Mouse (Mus musculus) MEL (cell line): ENCODE results near the gene Zc3hc1. TPM values are rescaled to one million over a fixed set of nuclear protein-coding genes. Genes with fewer than 3 reads are reported as not detected.

Experiments used
- DNase-seq: peaks from one replicate; pipeline ENCODE4 v3.0.0; 2011; ENCODE audit warnings: low read depth, low spot score
- H3K27ac ChIP-seq: 2 replicates; pipeline ENCODE4 v1.5.1; 2012; ENCODE audit warnings: low read depth, mild to moderate bottlenecking, control low read depth, low read length, moderate library complexity; ENCODE audit not compliant: control insufficient read depth
- H3K27me3 ChIP-seq, 2 experiments: fragments of 150-350 bp in 1 of 2; sonication (generic) in 1 of 2; 2 replicates each; pipeline ENCODE4 v1.6.1; 2012; ENCODE audit warnings: low read length in 2 of 2, mild to moderate bottlenecking in 2 of 2, improper control_type of control experiment in 1 of 2, moderate library complexity in 1 of 2; ENCODE audit not compliant: insufficient read depth in 2 of 2, control insufficient read depth in 1 of 2
- H3K36me3 ChIP-seq, 2 experiments: 2 replicates each; pipeline ENCODE4 v1.6.1; 2012 to 2014; ENCODE audit warnings: low read length in 2 of 2, improper control_type of control experiment in 1 of 2, inconsistent platforms in 1 of 2, mild to moderate bottlenecking in 1 of 2; ENCODE audit not compliant: insufficient read depth in 2 of 2, control insufficient read depth in 1 of 2
- H3K4me1 ChIP-seq, 2 experiments: fragments of 150-350 bp in 1 of 2; sonication (generic) in 1 of 2; 2 replicates each; pipeline ENCODE4 v1.6.1; 2012; ENCODE audit warnings: low read length in 2 of 2, improper control_type of control experiment in 1 of 2, mild to moderate bottlenecking in 1 of 2; ENCODE audit not compliant: insufficient read depth in 2 of 2, control insufficient read depth in 1 of 2
- H3K4me3 ChIP-seq, 2 experiments: fragments of 150-350 bp in 1 of 2; sonication (generic) in 1 of 2; 2 replicates each; pipeline ENCODE4 v1.5.1; 2012; ENCODE audit warnings: low read depth in 2 of 2, low read length in 2 of 2, mild to moderate bottlenecking in 2 of 2, moderate library complexity in 2 of 2, control low read depth in 1 of 2, improper control_type of control experiment in 1 of 2; ENCODE audit not compliant: control insufficient read depth in 1 of 2, insufficient read depth in 1 of 2
- H3K79me2 ChIP-seq: 2 replicates; pipeline ENCODE4 v1.6.1; 2012; ENCODE audit warnings: mild to moderate bottlenecking, low read length, moderate library complexity; ENCODE audit not compliant: control insufficient read depth, poor library complexity, insufficient read depth
- H3K9ac ChIP-seq: 2 replicates; pipeline ENCODE4 v1.6.1; 2012; ENCODE audit warnings: low read depth, mild to moderate bottlenecking, control low read depth, low read length, moderate library complexity; ENCODE audit not compliant: control insufficient read depth, poor library complexity, severe bottlenecking
- H3K9me3 ChIP-seq: fragments of 150-350 bp; sonication (generic); replicated peaks from 2 replicates; pipeline ENCODE4 v1.6.1; 2012; ENCODE audit warnings: mild to moderate bottlenecking, low read length, improper control_type of control experiment, moderate library complexity; ENCODE audit not compliant: insufficient read depth
- BHLHE40 ChIP-seq: IDR thresholded peaks from 2 replicates; pipeline ENCODE4 v1.6.1; 2012; ENCODE audit warnings: low read depth, mild to moderate bottlenecking, inconsistent platforms, low read length, improper control_type of control experiment, borderline replicate concordance
- CHD1 ChIP-seq: IDR thresholded peaks from 2 replicates; pipeline ENCODE4 v1.6.1; 2012; ENCODE audit warnings: low read depth, mild to moderate bottlenecking, inconsistent platforms, low read length, improper control_type of control experiment
- ELF1 ChIP-seq: IDR thresholded peaks from 2 replicates; pipeline ENCODE4 v1.6.1; 2014; ENCODE audit warnings: low read depth, mild to moderate bottlenecking, inconsistent platforms, low read length, improper control_type of control experiment, moderate library complexity
- GATA1 ChIP-seq: IDR thresholded peaks from 2 replicates; pipeline ENCODE4 v1.6.1; 2011; ENCODE audit warnings: low read depth, low read length, improper control_type of control experiment
- MAX ChIP-seq: IDR thresholded peaks from 2 replicates; pipeline ENCODE4 v1.6.1; 2011; ENCODE audit warnings: low read length, improper control_type of control experiment
- MEF2A ChIP-seq: IDR thresholded peaks from 2 replicates; pipeline ENCODE4 v1.6.1; 2014; ENCODE audit warnings: low read depth, mild to moderate bottlenecking, inconsistent platforms, low read length, improper control_type of control experiment; ENCODE audit not compliant: poor library complexity, insufficient replicate concordance, severe bottlenecking; ENCODE audit errors: extremely low read depth
- MXI1 ChIP-seq: IDR thresholded peaks from 2 replicates; pipeline ENCODE4 v1.6.1; 2011; ENCODE audit warnings: mild to moderate bottlenecking, low read depth, low read length, improper control_type of control experiment
- NRF1 ChIP-seq: IDR thresholded peaks from 2 replicates; pipeline ENCODE4 v1.6.1; 2014; ENCODE audit warnings: low read depth, mild to moderate bottlenecking, inconsistent platforms, low read length, improper control_type of control experiment, moderate library complexity; ENCODE audit not compliant: poor library complexity, insufficient read depth, severe bottlenecking
- TBP ChIP-seq: IDR thresholded peaks from 2 replicates; pipeline ENCODE4 v1.8.0; 2011; ENCODE audit warnings: low read depth, low read length, improper control_type of control experiment
- TCF12 ChIP-seq: IDR thresholded peaks from 2 replicates; pipeline ENCODE4 v1.6.1; 2014; ENCODE audit warnings: low read depth, mild to moderate bottlenecking, inconsistent platforms, low read length, improper control_type of control experiment, moderate library complexity
- USF1 ChIP-seq: IDR thresholded peaks from 2 replicates; pipeline ENCODE4 v1.6.1; 2014; ENCODE audit warnings: low read depth, mild to moderate bottlenecking, inconsistent platforms, low read length, improper control_type of control experiment, moderate library complexity
- ZC3H11A ChIP-seq: IDR thresholded peaks from 2 replicates; pipeline ENCODE4 v1.6.1; 2012; ENCODE audit warnings: low read depth, mild to moderate bottlenecking, inconsistent platforms, low read length, improper control_type of control experiment
- ZMIZ1 ChIP-seq: IDR thresholded peaks from 2 replicates; pipeline ENCODE4 v1.6.1; 2012; ENCODE audit warnings: low read depth, mild to moderate bottlenecking, inconsistent platforms, low read length, improper control_type of control experiment, moderate library complexity
- ZNF384 ChIP-seq: IDR thresholded peaks from 2 replicates; pipeline ENCODE4 v1.6.1; 2012; ENCODE audit warnings: low read depth, mild to moderate bottlenecking, inconsistent platforms, low read length, improper control_type of control experiment
- polyA plus RNA-seq, 2 experiments: library from polyadenylated mRNA; stranded (reverse) in 1 of 2; unstranded in 1 of 2; fragments of >175 nt in 1 of 2; fragments of >200 nt in 1 of 2; gene quantifications; 2 replicates each; pipeline versions ENCODE4 v1.2.1 to v1.2.4; 2012; ENCODE audit warnings: low replicate concordance in 2 of 2, low read depth in 1 of 2; ENCODE audit not compliant: insufficient read length in 2 of 2, insufficient read depth in 1 of 2, missing spikeins in 1 of 2
- total RNA-seq: library from RNA; depleted of rRNA; stranded (reverse); fragments of 300-350 nt; gene quantifications from 2 replicates; pipeline ENCODE4 v1.2.3, GENCODE M21; 2012

Zc3hc1 gene
- total and polyA plus RNA-seq, 3 experiments, result 59.8 to 87.7 TPM; not detected in 1

GRCm38 (mm10) chr6:30346737-30347136 is 44.1 kb downstream of the Zc3hc1 start:
- peaks cover 3 to 8% of the 10 kb centered on the region in 2 experiments; a peak in 3 of 4 replicates for H3K4me1 ChIP-seq
- H3K36me3 ChIP-seq, result peaks cover 0 to 7% of the 10 kb centered on the region in 2 experiments; a peak in 2 of 4 replicates
- TF ChIP-seq CHD1, result no peak
- peak; percentile 23; the same call in 1 of the 2 replicates for TF ChIP-seq MXI1
- no peak for TF ChIP-seq GATA1
- TF ChIP-seq BHLHE40, result peak; percentile 24; the same call in 1 of the 2 replicates
- no peak for TF ChIP-seq ELF1
- peak; percentile 49; the same call in 1 of the 2 replicates for TF ChIP-seq USF1
- TF ChIP-seq ZNF384, result peak; percentile 7; the same call in 1 of the 2 replicates
- H3K9me3 ChIP-seq, result no peaks in the 10 kb centered on the region
- H3K4me3 ChIP-seq, result 0 out of 4 replicates have a peak overlapping the region, but pooled peaks of 1 of the 2 experiments have one; percentile 5
- H3K27me3 ChIP-seq, result no peaks in the 10 kb centered on the region
- no peak overlapping the region for H3K27ac ChIP-seq
- DNase-seq, result peak; percentile 57
- no peaks in the 10 kb centered on the region for H3K79me2 ChIP-seq
- H3K9ac ChIP-seq, result peak overlapping the region; percentile 21; the same call in 1 of the 2 replicates

GRCm38 (mm10) chr6:30344032-30344431 is 46.8 kb downstream of the Zc3hc1 start:
- Histone ChIP-seq H3K79me2 (no peaks in the 10 kb centered on the region), H3K9me3 (no peaks in the 10 kb centered on the region), H3K9ac (no peak overlapping the region), H3K36me3 (peaks cover 0 to 7% of the 10 kb centered on the region in 2 experiments; a peak in 2 of 4 replicates), H3K27ac (no peak overlapping the region), H3K4me1 (peaks cover 3 to 14% of the 10 kb centered on the region in 2 experiments), H3K27me3 (no peaks in the 10 kb centered on the region), H3K4me3 (no peak overlapping the region)
- TF ChIP-seq MAX (no peak), TCF12 (no peak), ZC3H11A (no peak), MEF2A (no peak), NRF1 (no peak), ZMIZ1 (no peak), TBP (peak; percentile 95)
- DNase-seq, result peak; percentile 19
